Comparison of ENCODE assay signal across 21 mouse cellular contexts in the genomic region with DNA sequence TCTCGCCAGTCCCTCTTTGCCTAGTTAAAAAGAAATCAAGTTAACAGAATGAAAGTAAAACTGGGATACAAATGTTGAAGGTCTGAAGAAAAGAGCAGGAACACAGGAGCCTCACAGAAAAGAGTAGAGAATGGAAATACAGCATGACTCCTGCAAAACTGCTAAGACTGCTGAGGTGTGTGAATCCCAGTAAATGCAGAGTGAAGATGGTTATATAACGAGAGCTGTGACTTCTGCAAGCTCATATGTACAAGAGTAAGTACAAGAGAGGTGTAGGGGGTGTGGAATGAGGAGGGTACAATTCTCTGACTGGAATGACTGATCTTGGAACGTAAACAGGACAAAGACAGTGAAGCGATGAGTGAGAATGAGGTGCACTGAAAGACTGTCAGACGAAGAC.
"Had no signal": no experiment of that assay in that cellular context is flagged by ENCODE, and none has a peak within 500 bp of the region (broad histone marks: within the 10 kb centered on the region; RNA-seq: fewer than 3 reads in every experiment).

No protein-coding gene starts in this region.

- H3K27me3 ChIP-seq: heart, embryonic 12.5 days; hindbrain, embryonic 13.5 days; hindbrain, embryonic 15.5 days; limb, embryonic 13.5 days; limb, embryonic 15.5 days; liver, embryonic 13.5 days; liver, embryonic 15.5 days had no signal

- H3K36me3 ChIP-seq: hindbrain, embryonic 13.5 days; hindbrain, embryonic 15.5 days; limb, embryonic 13.5 days; limb, embryonic 15.5 days had no signal

- H3K4me3 ChIP-seq: heart, adult 2 months; heart, embryonic 12.5 days; hindbrain, embryonic 13.5 days; hindbrain, embryonic 15.5 days; limb, embryonic 13.5 days; limb, embryonic 15.5 days; liver, embryonic 13.5 days; liver, embryonic 15.5 days had no signal

- H3K27ac ChIP-seq: heart, adult 2 months; hindbrain, embryonic 13.5 days; hindbrain, embryonic 15.5 days; hindbrain, postnatal 0 days; limb, embryonic 13.5 days; limb, embryonic 15.5 days; liver, embryonic 13.5 days; liver, embryonic 15.5 days had no signal

- DNase-seq: forebrain, postnatal 0 days; gastrocnemius, postnatal 14 days; gastrocnemius, postnatal 36 days; heart, adult 11 months; heart, adult 2 months; heart, postnatal 10 days; kidney, adult 11 months; kidney, adult 8-10 months; kidney, postnatal 10 days; kidney, postnatal 36 days; layer of hippocampus, adult 9-11 months; layer of hippocampus, postnatal 36 days; left cerebral cortex, postnatal 4 days; liver, embryonic 13.5 days had no signal
